Mouse (Mus musculus) MEL (cell line): ENCODE measurements at regions not wholly inside any gene's neighbourhood (a gene's known extent, or its start where the extent isn't known, plus 50 kb on each side); places are given as distances from the start of the nearest gene placed in this dataset.

Source experiments
- DNase-seq: peaks from one replicate; pipeline ENCODE4 v3.0.0; 2011; ENCODE audit warnings: low read depth, low spot score
- H3K27ac ChIP-seq: 2 replicates; pipeline ENCODE4 v1.5.1; 2012; ENCODE audit warnings: low read depth, mild to moderate bottlenecking, control low read depth, low read length, moderate library complexity; ENCODE audit not compliant: control insufficient read depth
- H3K27me3 ChIP-seq, 2 experiments: fragments of 150-350 bp in 1 of 2; sonication (generic) in 1 of 2; 2 replicates each; pipeline ENCODE4 v1.6.1; 2012; ENCODE audit warnings: low read length in 2 of 2, mild to moderate bottlenecking in 2 of 2, improper control_type of control experiment in 1 of 2, moderate library complexity in 1 of 2; ENCODE audit not compliant: insufficient read depth in 2 of 2, control insufficient read depth in 1 of 2
- H3K36me3 ChIP-seq, 2 experiments: 2 replicates each; pipeline ENCODE4 v1.6.1; 2012 to 2014; ENCODE audit warnings: low read length in 2 of 2, improper control_type of control experiment in 1 of 2, inconsistent platforms in 1 of 2, mild to moderate bottlenecking in 1 of 2; ENCODE audit not compliant: insufficient read depth in 2 of 2, control insufficient read depth in 1 of 2
- H3K4me1 ChIP-seq, 2 experiments: fragments of 150-350 bp in 1 of 2; sonication (generic) in 1 of 2; 2 replicates each; pipeline ENCODE4 v1.6.1; 2012; ENCODE audit warnings: low read length in 2 of 2, improper control_type of control experiment in 1 of 2, mild to moderate bottlenecking in 1 of 2; ENCODE audit not compliant: insufficient read depth in 2 of 2, control insufficient read depth in 1 of 2
- H3K4me3 ChIP-seq, 2 experiments: fragments of 150-350 bp in 1 of 2; sonication (generic) in 1 of 2; 2 replicates each; pipeline ENCODE4 v1.5.1; 2012; ENCODE audit warnings: low read depth in 2 of 2, low read length in 2 of 2, mild to moderate bottlenecking in 2 of 2, moderate library complexity in 2 of 2, control low read depth in 1 of 2, improper control_type of control experiment in 1 of 2; ENCODE audit not compliant: control insufficient read depth in 1 of 2, insufficient read depth in 1 of 2
- H3K79me2 ChIP-seq: 2 replicates; pipeline ENCODE4 v1.6.1; 2012; ENCODE audit warnings: mild to moderate bottlenecking, low read length, moderate library complexity; ENCODE audit not compliant: control insufficient read depth, poor library complexity, insufficient read depth
- H3K9ac ChIP-seq: 2 replicates; pipeline ENCODE4 v1.6.1; 2012; ENCODE audit warnings: low read depth, mild to moderate bottlenecking, control low read depth, low read length, moderate library complexity; ENCODE audit not compliant: control insufficient read depth, poor library complexity, severe bottlenecking
- H3K9me3 ChIP-seq: fragments of 150-350 bp; sonication (generic); replicated peaks from 2 replicates; pipeline ENCODE4 v1.6.1; 2012; ENCODE audit warnings: mild to moderate bottlenecking, low read length, improper control_type of control experiment, moderate library complexity; ENCODE audit not compliant: insufficient read depth
- ELF1 ChIP-seq: IDR thresholded peaks from 2 replicates; pipeline ENCODE4 v1.6.1; 2014; ENCODE audit warnings: low read depth, mild to moderate bottlenecking, inconsistent platforms, low read length, improper control_type of control experiment, moderate library complexity
- ETS1 ChIP-seq: IDR thresholded peaks from 2 replicates; pipeline ENCODE4 v1.6.1; 2012; ENCODE audit warnings: low read depth, mild to moderate bottlenecking, inconsistent platforms, low read length, improper control_type of control experiment, moderate library complexity
- GABPA ChIP-seq: IDR thresholded peaks from 2 replicates; pipeline ENCODE4 v1.6.1; 2012; ENCODE audit warnings: low read depth, mild to moderate bottlenecking, inconsistent platforms, low read length, improper control_type of control experiment, moderate library complexity
- HCFC1 ChIP-seq: IDR thresholded peaks from 2 replicates; pipeline ENCODE4 v1.6.1; 2012; ENCODE audit warnings: low read depth, mild to moderate bottlenecking, inconsistent platforms, low read length, improper control_type of control experiment, moderate library complexity
- JUND ChIP-seq: IDR thresholded peaks from 2 replicates; pipeline ENCODE4 v1.6.1; 2011; ENCODE audit warnings: low read depth, mild to moderate bottlenecking, improper control_type of control experiment, low read length
- MAX ChIP-seq: IDR thresholded peaks from 2 replicates; pipeline ENCODE4 v1.6.1; 2011; ENCODE audit warnings: low read length, improper control_type of control experiment
- MAZ ChIP-seq: IDR thresholded peaks from 2 replicates; pipeline ENCODE4 v1.6.1; 2012; ENCODE audit warnings: low read depth, mild to moderate bottlenecking, inconsistent platforms, low read length, improper control_type of control experiment
- MYB ChIP-seq: IDR thresholded peaks from 2 replicates; pipeline ENCODE4 v1.6.1; 2011; ENCODE audit warnings: mild to moderate bottlenecking, low read depth, low read length, improper control_type of control experiment
- MYC ChIP-seq: IDR thresholded peaks from 2 replicates; pipeline ENCODE4 v1.6.1; 2011; ENCODE audit warnings: low read depth, mild to moderate bottlenecking, low read length, improper control_type of control experiment, moderate library complexity
- NELFE ChIP-seq: IDR thresholded peaks from 2 replicates; pipeline ENCODE4 v1.6.1; 2011; ENCODE audit warnings: low read depth, low read length, improper control_type of control experiment
- POLR2A ChIP-seq, 2 experiments: IDR thresholded peaks; 2 replicates each; pipeline ENCODE4 v1.6.1; 2011 to 2012; ENCODE audit warnings: low read length in 2 of 2, mild to moderate bottlenecking in 2 of 2, control low read depth in 1 of 2, improper control_type of control experiment in 1 of 2, low read depth in 1 of 2, moderate library complexity in 1 of 2; ENCODE audit not compliant: control insufficient read depth in 1 of 2, insufficient read depth in 1 of 2, poor library complexity in 1 of 2
- RAD21 ChIP-seq: IDR thresholded peaks from 2 replicates; pipeline ENCODE4 v1.6.1; 2011; ENCODE audit warnings: mild to moderate bottlenecking, low read depth, low read length, improper control_type of control experiment
- RCOR1 ChIP-seq: IDR thresholded peaks from 2 replicates; pipeline ENCODE4 v1.6.1; 2012; ENCODE audit warnings: low read depth, mild to moderate bottlenecking, inconsistent platforms, low read length, improper control_type of control experiment
- TAL1 ChIP-seq: IDR thresholded peaks from 2 replicates; pipeline ENCODE4 v1.6.1; 2012; ENCODE audit warnings: mild to moderate bottlenecking, inconsistent platforms, low read length, moderate library complexity, mixed read lengths
- TBP ChIP-seq: IDR thresholded peaks from 2 replicates; pipeline ENCODE4 v1.8.0; 2011; ENCODE audit warnings: low read depth, low read length, improper control_type of control experiment
- TCF12 ChIP-seq: IDR thresholded peaks from 2 replicates; pipeline ENCODE4 v1.6.1; 2014; ENCODE audit warnings: low read depth, mild to moderate bottlenecking, inconsistent platforms, low read length, improper control_type of control experiment, moderate library complexity
- ZKSCAN1 ChIP-seq: IDR thresholded peaks from 2 replicates; pipeline ENCODE4 v1.6.1; 2012; ENCODE audit warnings: low read depth, mild to moderate bottlenecking, inconsistent platforms, low read length, improper control_type of control experiment, moderate library complexity

DNA sequence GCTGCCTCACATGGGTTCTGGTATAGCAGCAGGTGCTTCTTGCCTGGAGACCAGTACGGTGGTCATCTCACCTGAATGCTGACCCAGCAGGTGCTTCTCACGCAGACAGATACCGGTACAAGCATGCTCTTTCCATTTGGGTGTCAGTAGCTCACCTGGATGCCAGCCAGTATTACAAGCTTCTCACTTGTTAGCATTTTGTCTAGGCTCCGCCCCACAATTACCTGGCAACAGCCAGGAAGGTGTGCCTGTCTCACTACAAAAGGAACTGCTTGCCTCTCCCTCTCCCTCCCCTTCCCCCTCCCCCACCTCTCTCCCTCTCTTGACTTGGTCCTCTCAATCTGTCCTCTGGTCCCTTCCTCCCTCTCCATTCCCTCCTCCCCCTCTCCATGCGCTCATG lies 82.8 kb downstream of the Barx1 start:
- no peaks in the 10 kb centered on the region for H3K9me3 ChIP-seq
- TF ChIP-seq TAL1, result no peak
- TF ChIP-seq MAX, result no peak
- TF ChIP-seq HCFC1, result no peak
- TF ChIP-seq RCOR1, result no peak
- no peak for TF ChIP-seq TBP
- no peak for TF ChIP-seq NELFE
- no peak for TF ChIP-seq ZKSCAN1
- TF ChIP-seq POLR2A (IDR thresholded peaks at IDR 0.05; ENCODE audit: control insufficient read depth in 1 of 2, insufficient read depth in 1 of 2, low read depth in 1 of 2, low read length in 2 of 2, poor library complexity in 1 of 2), result no peak
- no peak for TF ChIP-seq MYC
- no peak for TF ChIP-seq ETS1
- no peak for TF ChIP-seq ELF1
- no peak for TF ChIP-seq TCF12
- no peak for TF ChIP-seq MYB
- TF ChIP-seq MAZ, result no peak
- no peak for TF ChIP-seq RAD21
- no peak for TF ChIP-seq GABPA
- TF ChIP-seq, all 39 proteins: peak for 0
- no peak for DNase-seq
- H3K9ac ChIP-seq, result no peak overlapping the region
- peaks cover 0 to 3% of the 10 kb centered on the region in 2 experiments; a peak in 3 of 4 replicates for H3K27me3 ChIP-seq
- no peak overlapping the region for H3K4me3 ChIP-seq
- H3K79me2 ChIP-seq, result no peaks in the 10 kb centered on the region
- H3K27ac ChIP-seq, result no peak overlapping the region
- H3K4me1 ChIP-seq, result no peaks in the 10 kb centered on the region
- H3K36me3 ChIP-seq, result no peaks in the 10 kb centered on the region

DNA sequence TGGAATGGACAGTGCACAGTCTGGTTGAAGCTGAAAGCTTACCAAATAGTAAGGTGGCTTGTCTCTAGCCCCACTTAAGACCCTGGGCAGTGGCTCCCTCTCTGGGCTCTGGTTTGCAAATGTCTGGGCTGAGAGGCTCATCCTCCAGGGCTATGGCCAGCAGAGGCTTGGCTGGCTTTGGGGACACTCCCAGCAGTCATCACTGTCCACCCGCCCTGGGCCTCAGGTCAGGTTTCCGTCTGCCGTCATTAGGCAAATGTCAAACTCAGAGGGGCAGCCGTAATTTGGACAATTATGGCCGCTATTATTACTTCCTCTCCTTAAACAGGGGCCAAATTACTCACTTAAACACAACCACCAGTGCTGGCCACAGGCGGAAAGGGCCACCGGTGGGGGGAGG lies 83.5 kb downstream of the Barx1 start:
- Histone ChIP-seq H3K27ac (no peak overlapping the region), H3K4me3 (no peak overlapping the region), H3K27me3 (peaks cover 0 to 3% of the 10 kb centered on the region in 2 experiments; a peak in 3 of 4 replicates), H3K9me3 (no peaks in the 10 kb centered on the region), H3K4me1 (no peaks in the 10 kb centered on the region), H3K36me3 (no peaks in the 10 kb centered on the region), H3K79me2 (no peaks in the 10 kb centered on the region), H3K9ac (no peak overlapping the region)
- no peak for TF ChIP-seq JUND
- no peak for DNase-seq
